Mouse (Mus musculus) lung, postnatal 36 days (tissue): Measurements from ENCODE around the gene Nkd1.

Experiments
- DNase-seq: peaks from one replicate; pipeline ENCODE4 v3.0.0; 2022; ENCODE audit warnings: mixed read lengths

The Nkd1 gene

DNA sequence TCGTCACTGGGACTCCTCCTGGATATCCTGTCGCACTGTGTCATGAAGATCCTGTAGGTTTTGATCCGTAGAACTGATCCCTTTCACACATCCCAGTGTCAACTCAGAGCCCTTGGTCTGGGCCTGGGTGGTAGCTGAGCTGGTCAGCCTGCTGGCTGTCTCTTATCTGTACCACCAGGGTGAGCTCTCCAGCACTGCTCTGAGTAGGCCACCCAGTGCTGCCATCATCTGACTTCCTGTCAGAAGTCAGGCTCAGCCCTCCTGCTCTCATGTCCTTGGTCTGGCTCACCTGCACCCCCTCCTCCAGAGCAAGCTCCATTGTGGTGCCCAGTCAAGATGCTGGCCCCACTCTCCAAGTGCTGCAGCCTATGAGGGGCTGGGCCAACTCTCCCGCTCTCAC lies 18.8 kb downstream of the Nkd1 start:
- no peak for DNase-seq

DNA sequence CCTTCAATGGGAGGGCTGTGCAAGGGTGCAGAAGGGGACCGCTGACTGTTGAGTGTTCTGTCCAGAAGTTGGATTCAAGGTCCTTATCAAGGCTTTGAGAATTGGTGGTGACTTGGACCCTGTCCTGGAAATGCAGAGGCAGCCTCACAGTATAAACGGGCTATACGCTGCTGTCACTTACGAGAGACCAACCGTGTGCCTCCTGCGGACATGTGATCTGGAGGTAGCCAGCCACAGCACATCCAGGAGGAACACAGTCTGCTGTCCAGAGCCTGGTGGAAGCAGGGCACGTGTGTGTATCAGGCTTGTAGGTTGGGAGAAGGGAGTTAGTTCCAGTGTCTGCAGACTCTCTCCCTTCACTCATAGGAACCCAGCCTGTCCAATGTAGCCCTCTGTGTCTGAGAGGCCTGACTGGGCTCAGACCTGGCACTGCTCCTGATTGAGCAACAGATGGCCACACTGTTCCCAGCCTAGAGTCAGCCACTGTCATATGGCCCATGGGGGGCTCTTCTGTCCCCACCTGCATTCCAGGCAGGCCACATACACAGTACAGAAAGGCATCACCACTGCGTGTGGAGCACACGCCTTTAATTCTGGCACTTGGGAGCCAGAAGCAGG lies 21.6 kb downstream of the Nkd1 start:
- peak; percentile 54 for DNase-seq

- DNase-seq = no peak
Observed at GRCm38 (mm10) chr8:88544677-88545076, 23.5 kb downstream of the Nkd1 start.

DNA sequence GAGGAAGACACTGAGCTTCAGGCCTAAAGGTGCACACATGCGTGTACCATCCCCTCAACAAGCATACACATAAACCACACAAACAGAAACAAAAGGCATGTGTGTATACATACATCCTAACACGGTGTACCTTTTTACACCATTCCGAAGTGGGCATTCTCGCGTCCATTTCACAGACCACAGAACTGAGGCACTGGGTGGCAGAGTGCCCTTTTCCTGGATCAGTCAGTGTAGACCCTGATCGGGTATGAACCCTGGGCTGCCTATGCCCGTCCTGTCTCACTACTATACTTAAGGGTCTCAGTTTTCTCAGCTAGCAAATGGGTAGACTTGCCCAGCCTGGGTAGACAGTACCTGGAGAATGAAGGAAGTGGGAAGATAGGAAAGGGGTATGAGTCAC lies 24.3 kb downstream of the Nkd1 start:
- no peak for DNase-seq

DNA sequence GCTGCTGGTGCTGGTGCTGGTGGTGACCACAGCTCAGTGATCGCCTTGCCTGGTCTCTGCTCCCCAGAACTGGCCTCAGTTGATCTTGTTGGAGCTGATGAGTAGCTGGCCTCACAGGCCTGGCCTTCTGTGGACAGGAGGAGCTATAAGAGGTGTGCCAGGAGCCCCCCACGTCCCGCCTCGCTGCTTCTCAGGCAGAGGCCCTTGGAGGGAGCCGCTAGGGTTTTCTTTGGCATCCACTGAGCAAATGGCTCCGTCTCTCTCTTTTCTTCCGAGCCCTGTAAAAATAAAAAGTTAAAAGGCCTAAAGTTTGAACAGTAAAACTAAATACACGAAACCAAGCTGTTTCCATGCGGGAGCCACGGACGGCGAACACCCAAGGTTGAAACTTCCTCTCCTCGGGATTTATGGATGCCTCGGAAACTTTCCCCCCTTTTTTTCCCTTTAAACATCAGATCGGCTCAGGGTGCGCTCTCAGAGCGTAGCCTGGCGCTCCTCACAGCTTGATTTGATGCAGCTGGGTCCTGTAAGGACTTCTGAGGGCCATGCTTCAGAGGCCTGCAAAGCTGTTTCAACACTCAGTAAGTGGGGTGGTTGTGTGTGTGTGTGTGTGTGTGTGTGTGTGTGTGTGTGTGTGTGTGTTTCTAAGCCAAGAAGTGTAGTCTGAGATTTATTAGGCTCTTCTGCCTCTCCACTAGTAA lies 25.0 kb downstream of the Nkd1 start:
- DNase-seq = no peak

GRCm38 (mm10) chr8:88555669-88556068 lies 34.5 kb downstream of the Nkd1 start:
- peak; percentile 75 for DNase-seq

DNA sequence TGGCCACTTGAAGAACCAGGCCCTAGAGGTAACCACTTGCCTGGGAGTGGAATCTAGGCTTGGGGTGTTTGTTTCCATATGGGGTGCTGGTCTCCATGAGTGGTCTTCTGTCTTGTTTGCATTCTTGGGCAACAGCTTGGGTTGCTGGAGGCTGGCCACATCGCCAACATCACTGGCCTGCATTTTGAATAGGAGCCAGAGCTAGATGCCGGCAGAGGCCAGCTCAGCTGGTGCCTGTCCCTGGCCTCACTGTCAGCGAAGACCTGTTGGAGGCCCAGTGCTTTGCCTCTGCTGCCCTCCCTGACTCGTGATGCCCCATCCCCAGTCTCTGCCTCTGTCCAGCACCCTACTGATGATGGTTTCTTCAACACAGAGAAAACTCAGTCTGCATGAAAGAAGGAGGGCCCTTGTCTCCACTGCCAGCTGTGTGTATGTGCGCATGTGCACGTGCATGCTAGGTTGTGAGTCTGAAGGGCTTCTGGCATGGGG lies 38.9 kb downstream of the Nkd1 start:
- DNase-seq = no peak

- no peak for DNase-seq
Observed at GRCm38 (mm10) chr8:88561402-88561801, 40.2 kb downstream of the Nkd1 start.

DNA sequence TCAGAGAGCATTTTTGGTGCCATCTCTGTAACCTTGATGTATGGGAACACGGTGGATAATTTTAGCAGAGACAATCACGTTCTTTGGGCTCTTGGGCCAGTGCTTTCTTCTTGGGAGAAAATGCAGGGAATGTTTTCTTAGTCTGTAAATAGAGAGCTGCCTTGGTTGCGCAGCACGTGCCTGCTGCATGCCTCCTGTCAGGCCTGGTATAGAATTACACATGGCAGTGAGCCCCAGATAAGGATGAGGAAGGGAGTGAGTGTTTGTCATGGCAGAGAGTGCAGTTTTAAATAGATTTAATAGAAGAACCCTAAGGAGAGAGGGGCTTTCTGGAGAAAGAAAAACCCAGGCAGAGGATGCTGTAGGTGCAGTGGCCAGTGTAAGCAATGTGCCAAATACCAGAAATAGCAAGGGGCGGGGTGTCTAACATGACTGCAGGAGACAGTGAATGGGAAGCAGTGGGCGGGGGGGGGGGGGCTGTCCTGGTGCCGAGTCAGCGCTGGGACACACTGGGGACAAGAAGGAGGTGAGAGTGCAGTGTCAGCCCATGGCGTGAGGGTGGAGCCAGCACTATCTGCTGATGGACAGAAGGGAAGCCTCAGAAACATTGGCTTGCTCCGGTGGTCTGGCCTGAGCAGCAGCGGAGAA lies 43.2 kb downstream of the Nkd1 start:
- peak; percentile 58 for DNase-seq

DNA sequence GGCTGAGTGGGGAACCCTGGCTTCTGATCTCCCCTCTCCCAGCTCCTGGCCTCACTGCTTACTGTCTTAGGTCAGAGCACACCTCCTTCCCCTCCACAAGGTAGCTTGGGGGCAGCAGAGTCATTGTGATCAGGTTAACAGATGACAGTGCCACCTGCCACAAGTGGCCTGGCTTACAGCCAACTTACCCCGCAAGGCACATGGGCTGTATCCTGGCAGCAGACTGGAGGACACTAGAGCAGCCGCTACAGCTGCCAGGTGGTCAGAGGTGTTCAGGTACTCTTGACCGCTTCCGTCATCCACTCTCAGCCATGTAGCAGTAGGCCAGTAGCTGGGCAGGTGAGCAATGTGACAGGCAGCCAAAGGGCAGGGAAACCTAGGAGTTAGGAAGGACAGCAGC lies 45.0 kb downstream of the Nkd1 start:
- peak; percentile 87 for DNase-seq

DNA sequence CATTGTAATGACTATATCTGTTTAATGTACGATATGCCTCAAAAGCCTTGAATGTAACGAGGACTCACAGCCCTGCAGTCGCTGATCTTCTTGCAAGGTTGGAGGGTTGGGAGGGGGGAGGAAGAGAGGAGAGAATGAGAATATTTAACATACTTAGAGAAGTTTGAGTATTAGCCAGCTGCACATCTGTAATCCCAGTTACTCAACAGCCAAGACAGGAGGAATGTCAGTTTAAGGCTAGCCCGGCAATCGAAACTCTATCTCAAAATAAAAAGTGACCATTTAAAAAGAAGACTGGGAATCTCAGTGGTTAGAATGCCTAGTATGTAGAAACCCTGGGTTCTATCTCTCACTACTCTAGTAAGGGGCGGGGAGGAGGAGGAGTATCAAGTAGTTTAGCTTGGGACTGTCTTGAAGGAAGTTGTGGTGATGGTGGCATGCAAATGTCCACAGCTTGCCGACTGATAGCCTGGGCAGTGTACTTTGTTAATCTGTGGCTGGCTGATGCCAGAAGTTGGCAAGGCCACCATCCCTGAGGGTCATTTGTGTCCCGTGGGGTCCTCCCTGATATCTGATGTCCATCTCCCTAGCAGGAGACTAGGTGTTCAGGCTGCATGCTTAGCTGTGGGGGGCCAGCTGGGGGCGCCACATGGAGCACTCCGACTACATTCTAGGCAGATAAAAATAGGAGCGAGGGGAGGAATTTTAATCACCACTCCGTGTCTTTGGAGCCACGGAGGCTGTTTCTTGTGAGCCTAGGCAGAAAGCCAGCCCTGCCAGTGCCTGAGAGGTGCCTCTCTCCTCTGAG lies 46.4 kb downstream of the Nkd1 start:
- DNase-seq = peak; percentile 44

GRCm38 (mm10) chr8:88568211-88568610 lies 47.1 kb downstream of the Nkd1 start:
- DNase-seq = no peak

- peak; percentile 37 for DNase-seq
Observed at GRCm38 (mm10) chr8:88569366-88569765, 48.2 kb downstream of the Nkd1 start.

DNA sequence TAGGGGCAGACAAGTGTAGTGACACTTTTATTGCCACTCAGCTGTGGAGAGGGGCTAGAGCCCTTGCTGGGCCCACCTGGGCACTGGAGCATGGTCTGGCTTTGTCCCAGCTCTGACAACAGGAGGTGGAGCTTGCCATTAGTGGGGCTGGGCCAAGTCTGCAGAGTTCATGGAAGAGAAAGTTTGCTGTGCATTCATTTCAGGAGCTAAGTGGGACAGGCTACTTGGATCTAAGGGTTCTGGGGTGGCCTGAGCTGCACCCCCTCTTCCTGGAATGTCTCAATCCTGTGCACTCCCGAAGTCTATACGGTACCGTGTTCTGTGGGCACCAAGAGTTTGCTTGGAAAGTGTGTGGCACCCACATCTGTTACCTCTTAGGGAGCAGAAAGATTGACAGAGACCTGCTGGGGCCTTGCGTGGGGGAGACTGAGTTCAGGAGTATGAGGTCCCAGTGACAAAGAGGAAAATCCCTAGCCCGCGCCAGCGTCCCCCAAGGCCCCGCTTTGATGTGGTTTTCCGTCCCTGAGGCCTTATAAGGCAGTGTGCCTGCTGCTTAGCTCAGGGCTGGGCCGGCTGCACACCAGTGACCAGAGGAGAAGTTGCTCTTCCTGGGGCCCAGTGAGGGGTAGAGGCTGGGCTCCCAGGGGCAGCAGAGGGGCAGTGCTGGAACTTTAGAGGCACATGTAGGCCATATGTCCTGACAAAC lies 49.3 kb downstream of the Nkd1 start:
- no peak for DNase-seq

DNA sequence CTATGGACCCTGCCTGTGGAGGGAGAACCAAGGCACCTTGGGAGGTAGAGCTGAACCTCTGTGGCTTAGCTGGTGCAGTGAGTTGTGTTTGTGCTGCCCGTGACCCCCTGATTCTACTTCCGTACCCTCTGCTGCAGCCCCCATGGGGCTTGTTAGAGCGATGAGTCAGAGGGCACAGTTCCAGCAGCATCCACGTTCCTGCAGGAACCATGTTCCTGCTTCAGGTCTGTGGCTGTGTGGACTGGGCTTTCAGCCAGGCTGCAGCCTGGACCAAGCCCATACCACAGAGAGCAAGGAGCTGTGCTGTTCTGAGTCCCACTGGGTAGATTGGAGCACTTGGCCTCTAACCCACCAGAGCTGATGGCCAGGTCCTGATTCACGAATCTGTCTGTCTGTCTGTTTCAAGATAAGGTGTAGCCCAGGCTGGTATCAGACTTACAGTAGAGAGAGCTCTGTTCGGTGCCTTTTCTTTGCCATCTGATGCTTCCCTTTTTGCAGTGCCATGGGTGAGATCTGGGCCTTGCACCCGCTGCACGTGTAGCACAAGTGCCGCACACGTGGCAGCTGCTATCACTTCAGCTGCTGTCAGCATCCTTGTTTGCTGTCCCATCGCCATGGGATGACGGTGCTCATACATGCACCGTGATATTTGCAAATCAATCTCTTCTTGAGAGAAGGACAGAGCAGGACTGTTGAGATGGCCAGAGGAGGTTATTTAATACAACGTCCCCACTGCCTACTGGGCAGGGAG lies 50.5 kb downstream of the Nkd1 start:
- DNase-seq = no peak

GRCm38 (mm10) chr8:88572185-88572909 lies 51.2 kb downstream of the Nkd1 start:
- DNase-seq = no peak

- no peak for DNase-seq
Observed at GRCm38 (mm10) chr8:88572941-88573645, 51.9 kb downstream of the Nkd1 start.

DNA sequence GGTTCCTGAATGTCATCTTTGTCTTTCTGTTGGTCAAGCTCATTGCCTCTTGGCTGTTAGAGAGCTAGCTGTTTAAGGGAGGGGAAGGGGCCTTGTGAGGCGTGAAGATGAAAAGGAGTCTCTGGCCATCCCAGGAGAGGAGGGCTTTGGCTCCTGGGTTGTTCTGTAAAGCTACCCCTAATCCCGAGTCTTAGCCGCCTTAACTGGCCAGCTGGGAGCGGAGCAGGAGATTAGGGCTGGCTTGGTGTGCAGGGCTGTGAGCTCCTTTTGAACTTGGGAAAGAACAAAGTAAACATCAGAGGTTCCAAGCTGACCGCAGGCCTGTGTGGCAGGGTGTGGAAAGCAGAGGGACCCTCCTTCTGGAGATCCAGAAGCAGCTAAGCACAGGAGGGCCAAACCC lies 53.8 kb downstream of the Nkd1 start:
- no peak for DNase-seq

DNA sequence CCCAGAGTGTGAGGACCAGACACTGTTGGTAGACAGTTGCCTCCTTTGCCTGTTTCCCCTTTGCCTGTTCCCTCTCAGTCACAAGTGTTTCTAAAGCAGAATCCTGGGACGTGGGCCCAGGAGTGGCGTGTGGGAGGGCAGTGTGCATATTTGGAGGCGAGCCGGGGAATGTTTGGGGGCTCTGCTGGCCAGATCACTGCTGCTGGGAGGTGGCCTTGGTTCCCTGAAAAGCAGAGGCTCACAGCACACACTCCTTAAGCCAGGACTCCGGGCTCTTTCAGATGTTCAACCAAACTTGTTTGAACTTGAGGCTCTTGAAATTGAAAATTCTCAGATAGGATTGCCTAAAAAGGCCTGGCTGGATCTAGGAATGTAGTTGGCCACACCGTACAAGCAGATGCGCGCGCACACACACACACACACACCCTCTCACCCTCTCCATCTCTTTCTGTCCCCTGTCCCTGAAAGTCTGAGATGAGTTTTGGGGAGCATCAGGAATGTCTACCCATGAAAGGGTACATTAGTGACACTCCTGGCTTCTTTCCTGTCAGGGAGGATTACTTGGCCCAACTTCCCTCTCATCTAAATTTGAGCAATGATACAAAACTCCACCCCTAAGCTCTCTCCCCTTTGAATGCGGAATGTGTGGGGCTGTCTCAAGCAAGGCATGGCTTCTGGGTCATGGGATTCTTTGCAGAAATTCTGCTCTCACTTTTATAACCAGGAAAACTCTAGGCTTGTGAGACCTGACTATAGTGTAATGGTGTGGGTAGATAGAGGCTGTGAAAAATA lies 55.4 kb downstream of the Nkd1 start:
- peak; percentile 72 for DNase-seq

DNA sequence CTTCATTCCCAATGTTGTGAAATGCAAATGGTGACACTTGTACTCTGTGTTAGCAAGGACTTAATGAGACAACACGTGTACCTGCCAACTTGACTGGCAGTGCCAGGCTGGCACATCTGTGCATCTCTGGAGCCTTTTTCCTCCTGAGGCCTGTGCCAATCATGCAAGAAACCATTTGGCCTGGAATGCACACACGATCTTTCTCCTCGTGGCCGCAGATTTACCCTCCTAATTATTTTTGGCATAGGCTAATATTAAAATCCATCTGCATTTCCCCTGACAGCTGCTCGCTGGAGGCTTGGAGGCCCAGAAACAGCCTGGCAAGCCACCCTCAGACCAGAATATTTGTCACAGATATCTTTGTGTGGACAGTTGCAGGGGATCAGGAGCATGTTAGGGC lies 56.5 kb downstream of the Nkd1 start:
- DNase-seq = no peak
